Mouse (Mus musculus): ENCODE data around the gene Nrm. TPM values are rescaled to one million over a fixed set of nuclear protein-coding genes. Genes with fewer than 3 reads are reported as not detected.

The Nrm gene
- polyA plus RNA-seq, 1 experiment from 2014 or later = 47.7 TPM

DNA sequence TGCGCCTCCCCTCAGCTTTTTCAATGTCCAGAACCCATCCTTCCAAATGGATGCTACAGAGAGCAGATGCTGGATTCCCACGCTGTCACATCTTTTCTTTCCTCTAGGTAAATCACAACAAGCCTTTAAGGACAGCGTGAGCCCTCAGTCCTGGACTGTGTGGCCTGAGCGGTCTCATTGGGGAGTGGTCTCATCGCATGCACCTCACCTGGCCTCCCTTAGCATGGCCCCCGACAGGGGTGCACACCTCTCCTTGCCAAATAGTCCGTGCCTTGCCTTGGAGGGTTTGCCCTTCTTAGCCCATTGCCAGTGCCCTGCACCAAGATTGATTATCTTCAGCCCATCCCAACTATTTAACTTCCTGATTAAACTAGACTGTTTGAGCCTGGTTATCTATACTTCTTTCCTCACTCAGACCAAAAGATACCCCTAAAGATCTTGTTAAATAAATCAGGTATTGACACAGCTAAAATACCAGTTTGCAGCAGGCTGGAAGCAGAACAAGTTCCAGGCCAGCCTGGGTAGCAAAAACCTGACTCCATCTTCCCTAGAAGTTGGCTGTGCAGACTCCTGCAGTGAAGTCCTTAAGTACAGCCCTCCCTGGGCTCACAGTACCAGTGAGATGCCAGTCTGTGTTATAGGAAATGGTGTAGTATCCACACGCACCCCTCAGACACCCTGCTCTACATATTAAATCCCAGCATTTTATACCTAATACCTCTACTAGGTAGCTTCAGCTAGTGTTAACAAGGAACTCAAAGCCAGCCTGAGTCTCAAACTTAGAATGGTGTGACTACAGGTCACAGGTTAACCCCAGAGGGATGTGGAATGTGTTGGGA lies 28.5 kb upstream of the Nrm start:
- H3K4me1 ChIP-seq (ENCODE audit: control insufficient read depth, insufficient read depth, low read length) = peaks cover 13% of the 10 kb centered on the region; the same call in 1 of the 2 replicates
- no peak overlapping the region for H3K9ac ChIP-seq (ENCODE audit: low read depth, low read length)
- WGBS = 60% methylated on average over 8 of the region's 8 CpGs
- H3K27me3 ChIP-seq (replicated peaks; ENCODE audit: control insufficient read depth, insufficient read depth, low read length) = no peaks in the 10 kb centered on the region
- DNase-seq (ENCODE audit: low spot score) (no peak), ATAC-seq (ENCODE audit: low read depth) (no peak)
- H3K9me3 ChIP-seq (ENCODE audit: control insufficient read depth, low read length) = no peaks in the 10 kb centered on the region
- peaks cover 57% of the 10 kb centered on the region for H3K36me3 ChIP-seq (ENCODE audit: control insufficient read depth, insufficient read depth, low read length)
- H3K27ac ChIP-seq (replicated peaks; ENCODE audit: low read depth, low read length) = no peak overlapping the region
- no peak overlapping the region for H3K4me3 ChIP-seq (ENCODE audit: low read depth, low read length)
- no peak overlapping the region for H3K4me2 ChIP-seq (ENCODE audit: low read depth, low read length)

DNA sequence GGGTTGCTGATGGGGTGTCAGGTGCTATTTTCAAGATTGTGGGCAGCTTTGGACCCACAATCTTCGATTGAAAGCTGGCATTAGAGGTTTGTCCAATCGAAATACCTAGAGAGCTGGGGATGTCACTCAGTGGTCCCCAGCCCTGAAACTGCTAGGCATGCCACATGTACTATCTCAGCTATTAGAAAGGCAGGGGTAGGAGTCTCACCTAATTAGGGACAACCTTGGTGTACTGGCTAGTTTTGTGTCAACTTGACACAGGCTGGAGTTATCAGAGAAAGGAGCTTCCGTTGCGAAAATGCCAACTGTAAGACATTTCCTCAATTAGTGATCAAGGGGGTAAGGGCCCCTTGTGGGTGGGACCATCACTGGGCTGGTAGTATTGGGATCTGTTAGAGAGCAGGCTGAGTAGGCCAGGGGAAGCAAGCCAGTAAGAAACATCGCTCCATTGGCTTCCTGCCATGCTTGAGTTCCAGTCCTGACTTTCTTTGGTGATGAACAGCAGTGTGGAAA lies 27.8 kb upstream of the Nrm start:
- no peak overlapping the region for H3K9ac ChIP-seq (ENCODE audit: low read depth, low read length)
- H3K4me2 ChIP-seq (ENCODE audit: low read depth, low read length) = no peak overlapping the region
- H3K4me3 ChIP-seq (ENCODE audit: low read depth, low read length) = no peak overlapping the region
- no peak overlapping the region for H3K27ac ChIP-seq (replicated peaks; ENCODE audit: low read depth, low read length)
- H3K9me3 ChIP-seq (ENCODE audit: control insufficient read depth, low read length) = no peaks in the 10 kb centered on the region
- no peak for ATAC-seq (ENCODE audit: low read depth)
- WGBS = 17% methylated on average over 5 of the region's 5 CpGs
- H3K4me1 ChIP-seq (ENCODE audit: control insufficient read depth, insufficient read depth, low read length) = peaks cover 13% of the 10 kb centered on the region; the same call in 1 of the 2 replicates
- no peak for DNase-seq (ENCODE audit: low spot score)
- peaks cover 55% of the 10 kb centered on the region for H3K36me3 ChIP-seq (ENCODE audit: control insufficient read depth, insufficient read depth, low read length)
- no peaks in the 10 kb centered on the region for H3K27me3 ChIP-seq (replicated peaks; ENCODE audit: control insufficient read depth, insufficient read depth, low read length)

DNA sequence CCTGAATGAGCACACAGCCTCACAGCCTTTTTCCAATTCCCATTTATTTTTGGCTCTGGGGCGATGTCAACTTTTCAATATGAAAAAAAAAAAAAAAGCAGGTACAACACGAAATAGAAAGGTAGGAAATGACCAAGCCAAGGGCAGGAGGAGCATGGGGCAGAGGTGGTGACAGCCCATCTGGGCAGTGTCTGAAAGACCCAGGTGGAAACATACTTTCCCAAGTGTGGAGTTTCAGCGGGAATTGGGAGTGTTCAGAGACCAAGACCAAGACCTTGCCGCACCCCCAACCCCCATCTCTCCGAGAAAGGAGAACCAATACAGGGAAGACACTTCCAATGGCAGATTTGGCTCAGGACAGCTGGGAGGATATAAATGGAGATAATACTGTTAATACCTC lies 27.2 kb upstream of the Nrm start:
- ATAC-seq (ENCODE audit: low read depth) = no peak

DNA sequence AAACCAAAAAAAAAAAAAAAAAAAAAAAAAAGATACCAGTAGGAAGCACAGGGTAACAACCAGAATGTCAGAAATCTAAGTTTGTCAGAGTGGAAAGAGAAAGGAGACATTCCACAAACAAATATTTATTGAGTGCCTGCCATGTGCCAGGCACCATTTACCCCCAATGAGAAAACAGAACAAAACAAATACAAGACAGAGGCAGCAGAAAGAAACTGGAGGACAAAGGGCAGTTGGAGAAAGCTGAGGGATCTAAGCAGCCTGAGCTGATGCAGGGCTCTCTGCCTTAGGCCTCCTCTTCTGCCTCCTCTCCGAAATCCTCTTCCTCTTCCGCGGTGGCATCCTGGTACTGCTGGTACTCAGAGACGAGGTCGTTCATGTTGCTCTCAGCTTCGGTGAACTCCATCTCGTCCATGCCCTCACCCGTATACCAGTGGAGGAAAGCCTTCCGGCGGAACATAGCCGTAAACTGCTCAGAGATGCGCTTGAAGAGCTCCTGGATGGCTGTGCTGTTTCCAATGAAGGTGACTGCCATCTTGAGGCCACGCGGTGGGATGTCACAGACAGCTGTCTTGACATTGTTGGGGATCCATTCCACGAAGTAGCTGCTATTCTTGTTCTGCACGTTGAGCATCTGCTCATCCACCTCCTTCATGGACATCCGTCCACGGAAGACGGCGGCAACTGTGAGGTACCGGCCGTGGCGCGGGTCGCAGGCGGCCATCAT lies 26.3 kb upstream of the Nrm start:
- no peaks in the 10 kb centered on the region for H3K9me3 ChIP-seq (ENCODE audit: control insufficient read depth, low read length)
- H3K4me2 ChIP-seq (ENCODE audit: low read depth, low read length) = peak overlapping the region; percentile 92
- DNase-seq (ENCODE audit: low spot score) (no peak), ATAC-seq (ENCODE audit: low read depth) (no peak)
- peak overlapping the region; percentile 85 for H3K4me3 ChIP-seq (ENCODE audit: low read depth, low read length)
- peaks cover 55% of the 10 kb centered on the region for H3K36me3 ChIP-seq (ENCODE audit: control insufficient read depth, insufficient read depth, low read length)
- peaks cover 21% of the 10 kb centered on the region for H3K4me1 ChIP-seq (ENCODE audit: control insufficient read depth, insufficient read depth, low read length)
- 68% methylated on average over 26 of the region's 26 CpGs for WGBS
- H3K27ac ChIP-seq (replicated peaks; ENCODE audit: low read depth, low read length) = no peak overlapping the region
- H3K9ac ChIP-seq (ENCODE audit: low read depth, low read length) = peak overlapping the region; percentile 94
- no peaks in the 10 kb centered on the region for H3K27me3 ChIP-seq (replicated peaks; ENCODE audit: control insufficient read depth, insufficient read depth, low read length)

More for the DNA sequence above, 27.2 kb upstream of the Nrm start:
- H3K9me3 ChIP-seq (ENCODE audit: control insufficient read depth, low read length) = no peaks in the 10 kb centered on the region
- H3K4me2 ChIP-seq (ENCODE audit: low read depth, low read length) = peak overlapping the region; percentile 92
- no peak overlapping the region; the same call in 1 of the 2 replicates for H3K4me3 ChIP-seq (ENCODE audit: low read depth, low read length)
- H3K4me1 ChIP-seq (ENCODE audit: control insufficient read depth, insufficient read depth, low read length) = peaks cover 13% of the 10 kb centered on the region; the same call in 1 of the 2 replicates
- no peaks in the 10 kb centered on the region for H3K27me3 ChIP-seq (replicated peaks; ENCODE audit: control insufficient read depth, insufficient read depth, low read length)
- 54% methylated on average over 5 of the region's 5 CpGs for WGBS
- peaks cover 55% of the 10 kb centered on the region for H3K36me3 ChIP-seq (ENCODE audit: control insufficient read depth, insufficient read depth, low read length)
- DNase-seq (ENCODE audit: low spot score) = no peak
- H3K27ac ChIP-seq (replicated peaks; ENCODE audit: low read depth, low read length) = no peak overlapping the region; the same call in 1 of the 2 replicates
- peak overlapping the region; percentile 20; the same call in 1 of the 2 replicates for H3K9ac ChIP-seq (ENCODE audit: low read depth, low read length)

DNA sequence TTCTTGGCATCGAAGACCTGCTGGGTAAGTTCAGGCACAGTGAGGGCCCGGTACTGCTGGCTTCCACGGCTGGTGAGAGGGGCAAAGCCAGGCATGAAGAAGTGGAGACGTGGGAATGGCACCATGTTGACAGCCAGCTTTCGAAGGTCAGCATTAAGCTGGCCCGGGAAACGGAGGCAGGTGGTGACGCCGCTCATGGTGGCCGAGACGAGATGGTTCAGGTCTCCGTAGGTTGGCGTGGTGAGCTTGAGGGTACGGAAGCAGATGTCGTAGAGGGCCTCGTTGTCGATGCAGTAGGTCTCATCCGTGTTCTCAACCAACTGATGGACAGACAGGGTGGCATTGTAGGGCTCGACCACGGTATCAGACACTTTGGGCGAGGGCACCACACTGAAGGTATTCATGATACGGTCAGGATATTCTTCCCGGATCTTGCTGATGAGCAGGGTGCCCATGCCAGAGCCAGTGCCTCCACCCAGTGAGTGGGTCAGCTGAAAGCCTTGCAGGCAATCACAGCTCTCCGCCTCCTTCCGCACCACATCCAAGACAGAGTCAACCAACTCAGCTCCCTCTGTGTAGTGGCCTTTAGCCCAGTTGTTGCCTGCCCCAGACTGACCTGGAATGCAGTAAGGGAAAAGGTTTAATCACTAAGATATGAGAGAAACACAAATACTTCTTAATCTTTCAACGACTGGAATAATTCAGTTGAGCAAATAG lies 25.5 kb upstream of the Nrm start:
- H3K27me3 ChIP-seq (replicated peaks; ENCODE audit: control insufficient read depth, insufficient read depth, low read length) = no peaks in the 10 kb centered on the region
- H3K4me3 ChIP-seq (ENCODE audit: low read depth, low read length) = peak overlapping the region; percentile 85
- no peak for DNase-seq (ENCODE audit: low spot score)
- no peak for ATAC-seq (ENCODE audit: low read depth)
- peak overlapping the region; percentile 92 for H3K4me2 ChIP-seq (ENCODE audit: low read depth, low read length)
- 75% methylated on average over 26 of the region's 26 CpGs for WGBS
- H3K27ac ChIP-seq (replicated peaks; ENCODE audit: low read depth, low read length) = peak overlapping the region; percentile 97; the same call in 1 of the 2 replicates
- H3K36me3 ChIP-seq (ENCODE audit: control insufficient read depth, insufficient read depth, low read length) = peaks cover 55% of the 10 kb centered on the region
- peaks cover 22% of the 10 kb centered on the region for H3K4me1 ChIP-seq (ENCODE audit: control insufficient read depth, insufficient read depth, low read length)
- no peaks in the 10 kb centered on the region for H3K9me3 ChIP-seq (ENCODE audit: control insufficient read depth, low read length)
- H3K9ac ChIP-seq (ENCODE audit: low read depth, low read length) = peak overlapping the region; percentile 94; the same call in 1 of the 2 replicates

DNA sequence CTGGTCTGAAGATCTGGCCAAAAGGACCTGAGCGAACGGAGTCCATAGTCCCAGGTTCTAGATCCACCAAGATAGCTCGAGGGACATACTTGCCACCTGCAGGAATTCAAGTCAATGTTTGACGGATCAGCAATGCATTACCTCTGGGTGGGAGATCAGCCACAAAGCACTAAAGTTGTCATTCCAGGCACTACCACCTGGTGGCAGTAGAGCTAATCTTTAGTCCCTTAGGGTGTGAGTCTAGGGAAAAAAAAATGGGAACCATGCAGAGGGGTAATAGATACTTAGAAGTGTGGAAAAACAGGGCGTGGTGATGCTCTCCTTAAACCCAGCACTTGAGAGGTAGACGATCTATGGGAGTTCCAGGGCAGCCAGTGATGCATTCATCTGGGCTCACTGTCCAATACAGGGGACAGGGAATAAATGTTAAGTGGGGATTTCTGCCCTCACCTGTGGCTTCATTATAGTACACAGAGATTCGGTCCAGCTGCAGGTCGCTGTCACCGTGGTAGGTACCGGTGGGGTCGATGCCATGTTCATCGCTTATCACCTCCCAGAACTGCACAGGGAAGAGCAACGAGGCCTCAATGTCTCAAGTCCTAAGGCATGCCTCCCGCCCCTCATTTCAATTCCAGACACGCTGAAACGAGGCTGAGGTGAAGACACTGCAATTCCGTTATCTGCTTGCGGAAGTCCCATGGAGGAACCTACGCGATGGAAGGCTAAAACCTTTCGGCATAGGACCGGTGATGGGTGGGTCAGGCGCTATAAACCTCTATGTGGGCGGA lies 24.7 kb upstream of the Nrm start:
- ATAC-seq (ENCODE audit: low read depth) = no peak
- Histone ChIP-seq H3K4me1 (ENCODE audit: control insufficient read depth, insufficient read depth, low read length) (peaks cover 22% of the 10 kb centered on the region), H3K9ac (ENCODE audit: low read depth, low read length) (peak overlapping the region; percentile 94), H3K4me3 (ENCODE audit: low read depth, low read length) (peak overlapping the region; percentile 85), H3K27me3 (replicated peaks; ENCODE audit: control insufficient read depth, insufficient read depth, low read length) (no peaks in the 10 kb centered on the region), H3K36me3 (ENCODE audit: control insufficient read depth, insufficient read depth, low read length) (peaks cover 52% of the 10 kb centered on the region), H3K9me3 (ENCODE audit: control insufficient read depth, low read length) (no peaks in the 10 kb centered on the region), H3K4me2 (ENCODE audit: low read depth, low read length) (peak overlapping the region; percentile 92), H3K27ac (replicated peaks; ENCODE audit: low read depth, low read length) (peak overlapping the region; percentile 97)
- DNase-seq (ENCODE audit: low spot score) = peak; percentile 93
- 7% methylated on average over 24 of the region's 24 CpGs for WGBS

DNA sequence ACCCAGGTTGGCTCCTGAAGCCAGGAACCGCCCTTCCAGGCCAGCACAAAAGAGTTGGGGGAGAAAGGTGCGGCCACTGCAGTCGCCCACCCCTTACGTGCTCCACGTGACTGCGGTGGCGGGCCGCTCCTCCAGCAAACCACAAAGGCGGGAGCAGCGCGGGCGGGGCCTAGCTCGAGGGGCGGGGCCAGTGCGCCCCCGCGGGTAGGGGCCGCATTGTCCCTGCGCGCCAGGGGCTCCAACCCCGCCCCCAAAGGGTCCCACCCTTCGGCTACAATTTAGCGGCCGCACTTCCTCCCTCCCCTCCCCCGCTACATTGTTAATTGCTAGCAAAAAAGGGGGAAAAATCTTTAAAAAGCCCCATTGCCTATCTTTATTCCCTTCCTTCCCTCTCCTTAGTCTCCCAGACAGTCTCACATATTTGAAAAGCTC lies 24.1 kb upstream of the Nrm start:
- Histone ChIP-seq H3K27me3 (replicated peaks; ENCODE audit: control insufficient read depth, insufficient read depth, low read length) (no peaks in the 10 kb centered on the region), H3K4me1 (ENCODE audit: control insufficient read depth, insufficient read depth, low read length) (peaks cover 24% of the 10 kb centered on the region), H3K4me2 (ENCODE audit: low read depth, low read length) (peak overlapping the region; percentile 92), H3K9ac (ENCODE audit: low read depth, low read length) (peak overlapping the region; percentile 94), H3K4me3 (ENCODE audit: low read depth, low read length) (peak overlapping the region; percentile 85), H3K36me3 (ENCODE audit: control insufficient read depth, insufficient read depth, low read length) (peaks cover 49% of the 10 kb centered on the region), H3K27ac (replicated peaks; ENCODE audit: low read depth, low read length) (peak overlapping the region; percentile 97), H3K9me3 (ENCODE audit: control insufficient read depth, low read length) (no peaks in the 10 kb centered on the region)
- ATAC-seq (ENCODE audit: low read depth) (peak; percentile 35), DNase-seq (ENCODE audit: low spot score) (peak; percentile 96)
- WGBS = 2% methylated on average over 17 of the region's 25 CpGs
